Mouse (Mus musculus): ENCODE data around the gene Nck2. TPM values are rescaled to one million over a fixed set of nuclear protein-coding genes. Genes with fewer than 3 reads are reported as not detected.

Nck2 gene
- total and polyA plus RNA-seq, 2 experiments from 2014 or later: 40.3 to 79.2 TPM

DNA sequence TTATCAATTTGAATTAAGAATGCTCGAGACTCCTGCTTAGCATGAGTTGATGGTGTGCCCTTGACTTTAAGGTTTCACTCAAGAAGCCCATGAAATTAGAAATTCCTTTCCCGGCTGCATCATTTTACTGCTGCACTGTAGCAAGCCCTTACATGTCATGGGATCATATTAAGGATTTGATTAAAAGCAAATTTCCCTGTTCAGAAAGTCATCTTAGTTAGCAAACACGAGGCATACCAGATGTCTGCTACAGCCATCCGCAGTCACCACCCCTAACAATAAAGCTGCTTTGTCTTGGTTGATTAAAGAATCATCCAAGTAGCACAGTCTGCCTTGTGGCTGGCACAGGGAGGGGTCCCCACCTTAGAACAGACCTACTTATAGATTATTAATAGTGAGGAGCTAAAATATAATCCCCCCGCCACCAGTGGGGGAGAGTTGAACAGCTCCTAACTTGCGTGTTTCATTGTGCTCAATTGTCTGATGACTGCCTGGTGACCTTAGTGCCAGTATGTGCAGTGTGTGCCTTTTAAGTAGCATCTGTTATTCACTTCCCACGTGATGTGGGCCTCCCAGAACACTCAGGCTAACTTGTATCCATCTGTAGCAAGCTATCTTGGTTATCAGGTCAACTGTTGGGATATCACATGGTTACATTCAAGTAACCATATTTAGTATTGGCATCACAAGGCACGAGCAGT lies 122.4 kb downstream of the Nck2 start:
- Histone ChIP-seq H3K9me3 (ENCODE audit: low read length) (no peaks in the 10 kb centered on the region), H3K9ac (no peak overlapping the region), H3K36me3 (ENCODE audit: insufficient read depth) (peaks cover 15% of the 10 kb centered on the region), H3K27ac (ENCODE audit: low read depth, low read length) (no peak overlapping the region), H3K27me3 (ENCODE audit: insufficient read depth, low read length) (no peaks in the 10 kb centered on the region), H3K4me1 (ENCODE audit: insufficient read depth) (no peaks in the 10 kb centered on the region), H3K4me3 (ENCODE audit: low read depth, low read length) (no peak overlapping the region), H3K4me2 (ENCODE audit: low read depth) (no peak overlapping the region)
- ATAC-seq: peak; percentile 7; the same call in 1 of the 2 replicates
- TF ChIP-seq CTCF (IDR thresholded peaks at IDR 0.05; ENCODE audit: low read depth): no peak
- no peak for DNase-seq
- 80% methylated on average over 8 of the region's 8 CpGs for WGBS

DNA sequence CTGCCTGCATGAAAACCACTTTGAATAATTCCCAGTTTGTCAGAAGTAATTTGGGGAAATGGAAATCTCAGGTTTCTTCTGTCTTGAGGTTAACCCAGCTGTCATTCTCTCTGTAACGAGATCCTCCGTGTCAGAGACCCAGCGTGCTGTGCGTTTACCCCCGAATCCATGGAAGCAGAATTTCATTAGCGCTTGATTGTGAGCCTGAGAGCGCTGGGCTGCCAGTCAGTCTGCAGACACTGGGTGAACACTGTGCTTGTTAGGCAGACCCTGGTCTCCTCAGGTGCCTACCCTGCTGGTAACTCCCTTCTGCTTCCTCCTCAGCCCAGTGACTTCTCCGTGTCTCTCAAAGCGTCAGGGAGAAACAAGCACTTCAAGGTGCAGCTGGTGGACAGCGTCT lies 124.4 kb downstream of the Nck2 start:
- DNase-seq (no peak), ATAC-seq (peak; percentile 25; the same call in 1 of the 2 replicates)
- H3K36me3 ChIP-seq (ENCODE audit: insufficient read depth): peaks cover 15% of the 10 kb centered on the region
- no peak overlapping the region for H3K4me3 ChIP-seq (ENCODE audit: low read depth, low read length)
- H3K4me2 ChIP-seq (ENCODE audit: low read depth): no peak overlapping the region
- H3K27me3 ChIP-seq (ENCODE audit: insufficient read depth, low read length): no peaks in the 10 kb centered on the region
- H3K9me3 ChIP-seq (ENCODE audit: low read length): no peaks in the 10 kb centered on the region
- 41% methylated on average over 10 of the region's 10 CpGs for WGBS
- TF ChIP-seq CTCF (IDR thresholded peaks at IDR 0.05; ENCODE audit: low read depth): no peak
- no peak overlapping the region for H3K27ac ChIP-seq (ENCODE audit: low read depth, low read length)
- H3K9ac ChIP-seq: no peak overlapping the region
- no peaks in the 10 kb centered on the region for H3K4me1 ChIP-seq (ENCODE audit: insufficient read depth)

DNA sequence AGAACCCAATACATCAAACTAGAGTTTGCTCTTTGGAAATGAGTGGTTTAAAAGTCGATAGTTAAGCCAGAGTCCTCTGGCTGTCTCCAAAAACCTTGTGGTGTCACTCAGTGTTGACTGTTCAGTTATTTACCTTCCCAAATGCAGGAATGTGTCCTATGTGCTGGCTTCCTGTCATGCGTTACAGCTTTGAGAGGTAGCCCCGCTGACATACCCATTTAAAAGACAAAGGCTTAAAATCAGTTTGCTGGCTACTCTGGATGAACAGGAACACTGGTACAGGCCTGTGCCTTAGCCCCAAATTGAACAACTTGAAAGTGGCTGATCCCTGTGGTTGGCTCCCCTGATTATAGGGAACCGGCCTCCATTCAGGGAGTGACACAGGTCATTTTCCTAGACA lies 126.7 kb downstream of the Nck2 start:
- WGBS: 91% methylated on average over 4 of the region's 4 CpGs

DNA sequence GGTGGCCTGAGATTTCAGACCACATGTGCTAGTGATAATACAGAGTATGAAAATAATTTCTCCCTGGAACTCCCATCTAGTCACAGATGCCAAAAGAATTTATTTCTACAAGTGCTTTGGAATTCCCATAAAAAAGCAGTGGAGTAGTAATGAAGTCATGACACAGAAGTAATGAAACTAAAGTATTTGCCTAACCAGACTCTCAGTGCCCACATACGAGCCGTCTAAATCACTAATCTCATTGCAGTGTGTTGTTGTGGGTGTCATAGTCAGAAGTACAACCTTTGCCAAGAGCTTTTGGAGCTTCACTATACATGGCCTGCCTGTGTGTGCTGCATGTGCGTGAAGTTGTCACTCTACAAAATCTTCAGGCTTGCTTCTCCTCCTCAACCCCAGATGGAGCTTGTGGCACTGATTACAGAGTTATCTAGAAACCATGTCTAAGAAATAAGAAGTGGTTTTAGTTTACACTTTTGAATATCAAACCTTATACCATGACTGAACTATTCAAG lies 130.5 kb downstream of the Nck2 start:
- DNase-seq (no peak), ATAC-seq (peak; percentile 78)
- no peaks in the 10 kb centered on the region for H3K27me3 ChIP-seq (ENCODE audit: insufficient read depth, low read length)
- 67% methylated on average over 3 of the region's 3 CpGs for WGBS
- H3K27ac ChIP-seq (ENCODE audit: low read depth, low read length): no peak overlapping the region
- H3K4me2 ChIP-seq (ENCODE audit: low read depth): no peak overlapping the region
- no peak overlapping the region for H3K4me3 ChIP-seq (ENCODE audit: low read depth, low read length)
- H3K36me3 ChIP-seq (ENCODE audit: insufficient read depth): peaks cover 7% of the 10 kb centered on the region
- H3K9ac ChIP-seq: no peak overlapping the region
- no peaks in the 10 kb centered on the region for H3K9me3 ChIP-seq (ENCODE audit: low read length)
- no peaks in the 10 kb centered on the region for H3K4me1 ChIP-seq (ENCODE audit: insufficient read depth)
- TF ChIP-seq CTCF (IDR thresholded peaks at IDR 0.05; ENCODE audit: low read depth): no peak

More for the DNA sequence above, 126.7 kb downstream of the Nck2 start:
- H3K4me2 ChIP-seq (ENCODE audit: low read depth): no peak overlapping the region
- no peak overlapping the region for H3K9ac ChIP-seq
- H3K27ac ChIP-seq (ENCODE audit: low read depth, low read length): no peak overlapping the region
- H3K36me3 ChIP-seq (ENCODE audit: insufficient read depth): peaks cover 15% of the 10 kb centered on the region
- no peaks in the 10 kb centered on the region for H3K27me3 ChIP-seq (ENCODE audit: insufficient read depth, low read length)
- no peak for TF ChIP-seq CTCF (IDR thresholded peaks at IDR 0.05; ENCODE audit: low read depth)
- H3K4me3 ChIP-seq (ENCODE audit: low read depth, low read length): no peak overlapping the region
- no peaks in the 10 kb centered on the region for H3K9me3 ChIP-seq (ENCODE audit: low read length)
- ATAC-seq: no peak
- no peak for DNase-seq
- no peaks in the 10 kb centered on the region for H3K4me1 ChIP-seq (ENCODE audit: insufficient read depth)

DNA sequence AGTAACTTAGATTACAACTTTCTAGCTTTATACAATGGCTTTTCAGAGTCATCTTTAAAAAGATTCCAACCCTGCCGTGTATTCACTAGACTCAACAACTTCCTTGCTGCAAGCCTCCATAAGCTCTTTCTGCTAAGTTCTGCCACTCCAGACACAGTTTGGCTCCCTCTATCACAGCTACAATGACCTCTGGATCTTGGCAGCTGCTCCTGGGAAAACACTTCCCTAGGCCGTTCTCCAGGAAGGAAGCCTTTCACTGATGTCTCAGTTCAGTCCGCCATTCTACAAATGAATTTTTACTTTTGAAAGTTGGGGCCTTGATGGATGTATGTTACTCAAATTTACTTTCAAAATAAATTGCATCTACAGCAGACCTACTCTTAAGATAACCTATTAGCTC lies 133.0 kb downstream of the Nck2 start:
- no peak for TF ChIP-seq CTCF (IDR thresholded peaks at IDR 0.05; ENCODE audit: low read depth)
- 79% methylated on average over 3 of the region's 3 CpGs for WGBS
- Histone ChIP-seq H3K4me1 (ENCODE audit: insufficient read depth) (no peaks in the 10 kb centered on the region), H3K36me3 (ENCODE audit: insufficient read depth) (no peaks in the 10 kb centered on the region), H3K4me2 (ENCODE audit: low read depth) (no peak overlapping the region), H3K4me3 (ENCODE audit: low read depth, low read length) (no peak overlapping the region), H3K9me3 (ENCODE audit: low read length) (no peaks in the 10 kb centered on the region), H3K27me3 (ENCODE audit: insufficient read depth, low read length) (no peaks in the 10 kb centered on the region), H3K9ac (no peak overlapping the region), H3K27ac (ENCODE audit: low read depth, low read length) (no peak overlapping the region)
- ATAC-seq (no peak), DNase-seq (no peak)

DNA sequence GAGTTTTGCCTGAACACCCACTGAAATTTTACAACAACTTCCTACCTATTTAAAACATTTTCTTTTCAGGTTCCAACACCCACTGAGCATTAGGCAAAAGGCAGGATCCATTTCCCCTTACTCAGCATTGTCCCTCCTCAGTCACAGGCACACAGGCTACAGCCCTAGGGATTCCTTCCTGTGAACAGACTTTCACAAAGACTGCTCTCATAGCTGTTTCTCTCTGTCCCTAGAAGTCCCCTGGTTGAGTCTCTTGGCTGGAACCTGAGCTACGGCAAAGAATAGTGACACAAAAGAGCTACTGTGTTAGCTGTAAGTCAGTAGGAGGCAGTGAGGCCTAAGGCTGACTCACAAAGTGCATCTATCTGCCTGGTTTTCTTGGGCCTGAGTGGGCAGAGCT lies 139.2 kb downstream of the Nck2 start:
- Histone ChIP-seq H3K4me2 (ENCODE audit: low read depth) (no peak overlapping the region), H3K4me1 (ENCODE audit: insufficient read depth) (no peaks in the 10 kb centered on the region), H3K9ac (no peak overlapping the region), H3K27me3 (ENCODE audit: insufficient read depth, low read length) (no peaks in the 10 kb centered on the region), H3K27ac (ENCODE audit: low read depth, low read length) (no peak overlapping the region), H3K4me3 (ENCODE audit: low read depth, low read length) (no peak overlapping the region), H3K9me3 (ENCODE audit: low read length) (no peaks in the 10 kb centered on the region), H3K36me3 (ENCODE audit: insufficient read depth) (no peaks in the 10 kb centered on the region)
- 50% methylated on average over 1 of the region's 1 CpGs for WGBS
- DNase-seq (no peak), ATAC-seq (0 out of 2 replicates have a peak, but pooled peaks have one; percentile 34)
- no peak for TF ChIP-seq CTCF (IDR thresholded peaks at IDR 0.05; ENCODE audit: low read depth)

DNA sequence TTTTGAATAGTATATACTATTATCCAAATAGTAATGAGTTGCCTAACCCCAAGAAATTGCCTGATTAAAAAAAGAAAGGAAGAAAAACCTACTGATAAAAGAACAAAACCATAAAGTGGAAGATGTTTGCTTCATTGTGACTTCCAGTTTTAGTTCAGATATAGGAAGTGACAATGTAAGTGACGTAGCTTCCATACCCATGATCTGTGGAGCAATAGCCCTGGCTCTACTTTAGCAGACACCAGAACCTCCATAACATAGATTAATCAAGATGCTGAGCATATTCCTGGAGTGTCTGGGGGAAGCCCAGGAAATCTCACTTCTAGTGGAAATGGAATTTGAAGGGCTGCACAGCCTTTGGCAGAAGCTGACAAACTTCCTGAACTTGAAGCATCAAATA lies 144.6 kb downstream of the Nck2 start:
- ATAC-seq: no peak
- no peak overlapping the region for H3K9ac ChIP-seq
- 89% methylated on average over 1 of the region's 1 CpGs for WGBS

More for the DNA sequence above, 144.6 kb downstream of the Nck2 start:
- Histone ChIP-seq H3K9me3 (ENCODE audit: low read length) (no peaks in the 10 kb centered on the region), H3K4me1 (ENCODE audit: insufficient read depth) (no peaks in the 10 kb centered on the region), H3K27me3 (ENCODE audit: insufficient read depth, low read length) (no peaks in the 10 kb centered on the region), H3K4me2 (ENCODE audit: low read depth) (no peak overlapping the region), H3K36me3 (ENCODE audit: insufficient read depth) (no peaks in the 10 kb centered on the region), H3K4me3 (ENCODE audit: low read depth, low read length) (no peak overlapping the region), H3K27ac (ENCODE audit: low read depth, low read length) (no peak overlapping the region)
- no peak for TF ChIP-seq CTCF (IDR thresholded peaks at IDR 0.05; ENCODE audit: low read depth)
- no peak for DNase-seq
